Mouse (Mus musculus) brain, adult 2 months (tissue): ENCODE measurements around the gene Nxf1.
A peak's percentile ranks its signal among the peaks of the same experiment; 100 is the strongest.
"Not testable (repeated sequence)": the region's sequence is repeated elsewhere in the genome, so short reads cannot be mapped to it uniquely, and the experiment has no call there.

ENCODE experiments used
- DNase-seq: peaks from one replicate; pipeline ENCODE4 v3.0.0; 2011; ENCODE audit warnings: low read depth, low spot score

Nxf1 gene

DNA sequence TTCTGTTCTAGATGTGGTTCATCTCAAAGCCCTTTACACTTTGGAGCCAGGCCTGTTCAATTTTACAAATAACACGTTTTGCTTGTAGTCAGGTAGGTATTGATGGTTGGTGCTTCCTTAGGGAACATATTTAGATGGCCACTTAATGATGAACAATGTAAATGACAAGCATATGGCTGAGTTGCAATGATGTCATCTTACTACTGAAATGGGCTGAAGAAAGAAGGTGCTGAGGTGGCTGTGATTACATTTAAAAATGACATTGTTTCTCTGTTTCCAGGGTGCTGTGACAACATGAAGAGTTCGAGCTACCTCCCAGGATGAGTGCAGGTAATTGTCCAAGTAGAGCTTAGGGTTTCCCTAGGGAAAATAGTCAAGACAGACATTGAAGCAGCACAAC is 32.5 kb upstream of the Nxf1 start:
- no peak for DNase-seq

GRCm38 (mm10) chr19:8725081-8725613 is 31.7 kb upstream of the Nxf1 start:
- no peak for DNase-seq

DNA sequence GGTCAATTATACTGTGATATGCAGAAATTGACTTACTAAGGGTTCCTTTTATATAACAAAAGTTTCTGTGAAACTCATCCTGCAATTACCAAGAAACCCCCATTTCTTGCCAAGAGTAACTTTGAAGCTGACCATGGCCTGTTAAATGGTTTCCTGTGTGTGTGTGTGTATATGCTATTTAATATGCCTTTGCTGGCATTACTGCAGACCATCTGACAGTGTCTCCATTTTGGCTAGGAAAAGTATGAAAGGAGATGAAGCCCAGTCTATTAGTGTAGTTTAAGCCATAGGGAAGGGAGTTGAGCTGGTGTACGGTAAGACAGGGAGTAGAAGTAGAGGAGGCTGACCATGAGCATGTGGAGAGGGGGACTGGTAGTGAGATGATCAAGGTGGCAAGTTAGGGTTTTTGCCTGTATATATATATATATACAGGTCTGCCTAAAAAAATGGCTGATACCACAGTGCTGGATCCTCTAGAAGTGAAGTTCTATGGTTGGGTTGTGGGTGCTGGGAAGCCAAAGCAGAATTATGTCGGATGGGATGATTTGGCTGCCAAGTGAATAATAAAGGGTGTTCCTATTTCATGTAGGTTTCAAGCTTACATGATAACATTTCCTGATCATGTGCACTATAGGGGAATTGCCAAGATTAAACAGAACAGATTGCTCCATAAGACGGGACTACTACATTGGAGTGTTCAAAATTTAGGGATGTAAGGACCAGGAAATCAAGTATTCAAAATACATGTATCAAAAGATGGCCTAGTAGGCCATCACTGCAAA is 30.1 kb upstream of the Nxf1 start:
- no peak for DNase-seq

- DNase-seq: no peak
These were observed 29.3 kb upstream of the Nxf1 start for GRCm38 (mm10) chr19:8727495-8728114.

DNA sequence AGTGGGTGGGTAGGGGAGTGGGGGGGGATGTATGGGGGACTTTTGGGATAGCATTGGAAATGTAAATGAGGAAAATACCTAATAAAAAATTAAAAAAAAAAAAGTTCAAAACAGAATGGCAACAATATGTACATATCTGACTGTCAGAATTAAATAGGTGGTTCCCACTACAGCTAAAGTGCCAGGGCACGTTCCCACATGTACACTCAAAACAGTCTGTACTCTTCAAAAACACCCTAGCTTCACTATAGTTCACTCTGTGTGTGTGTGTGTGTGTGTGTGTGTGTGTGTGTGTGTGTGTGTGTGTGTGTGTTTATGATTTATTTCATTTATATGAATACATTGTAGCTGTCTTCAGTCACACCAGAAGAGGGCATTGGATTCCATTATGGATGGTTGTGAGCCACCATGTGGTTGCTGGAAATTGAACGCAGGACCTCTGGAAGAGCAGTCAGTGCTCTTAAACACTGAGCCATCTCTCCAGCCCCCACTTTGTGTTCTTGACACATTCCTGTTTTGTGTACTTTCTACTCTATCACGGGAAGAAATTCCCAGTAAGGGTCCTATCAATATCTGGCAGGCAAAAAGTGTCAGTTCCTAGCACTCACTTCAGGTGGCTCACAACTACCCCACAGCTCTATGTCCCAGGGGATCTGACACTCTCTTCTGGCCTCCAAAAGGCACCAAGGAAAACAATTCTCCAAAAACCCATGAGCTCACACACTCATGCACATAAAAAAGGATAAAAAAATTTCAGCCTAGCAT is 28.4 kb upstream of the Nxf1 start:
- not testable (repeated sequence) for DNase-seq

DNA sequence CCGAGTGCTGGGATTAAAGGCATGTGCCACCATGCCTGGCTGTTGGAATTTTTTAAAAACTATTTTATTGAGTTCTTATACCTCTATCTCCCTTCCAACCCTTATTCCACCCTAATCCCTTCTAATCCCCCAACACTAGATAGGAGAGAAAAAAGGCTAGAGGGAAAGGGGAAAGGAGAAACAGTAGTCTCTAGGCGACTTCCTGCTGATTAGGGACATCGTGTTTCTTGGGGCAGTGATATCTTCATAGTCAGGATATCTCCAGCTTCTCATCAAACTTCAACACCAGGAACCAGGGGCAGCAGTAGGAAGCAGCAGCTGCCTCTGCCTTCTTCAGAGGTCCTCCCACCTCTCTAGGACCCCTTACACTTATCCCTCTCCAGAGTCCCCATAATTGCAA is 22.5 kb upstream of the Nxf1 start:
- DNase-seq: no peak

- DNase-seq: peak; percentile 96
These were observed 21.3 kb upstream of the Nxf1 start, which contains the start of gene Wdr74 for GRCm38 (mm10) chr19:8735389-8736159. Gene Wdr74 (plus strand): TSS chr19:8735827.

GRCm38 (mm10) chr19:8736160-8736467 is 20.8 kb upstream of the Nxf1 start:
- DNase-seq: no peak

GRCm38 (mm10) chr19:8738911-8739310 is 18.0 kb upstream of the Nxf1 start:
- DNase-seq: no peak

DNA sequence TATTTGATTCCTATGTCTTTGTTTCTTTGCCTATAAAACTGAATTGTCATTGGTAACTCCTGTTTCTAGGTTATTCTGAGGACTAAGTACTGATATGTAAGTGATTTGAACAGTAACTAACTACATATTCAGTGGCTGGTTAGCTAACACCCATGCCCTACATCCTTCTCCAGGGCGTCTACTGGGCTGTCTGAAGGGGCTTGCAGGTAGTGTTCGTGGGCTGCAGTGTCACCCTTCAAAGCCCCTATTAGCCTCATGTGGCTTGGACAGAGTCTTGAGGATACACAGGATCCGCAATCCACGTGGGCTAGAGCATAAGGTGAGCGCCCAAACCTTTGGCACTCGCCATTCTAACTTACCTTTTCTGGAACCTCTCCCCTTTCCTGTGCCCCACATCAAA is 17.2 kb upstream of the Nxf1 start:
- no peak for DNase-seq

- DNase-seq: no peak
These were observed 16.3 kb upstream of the Nxf1 start, which contains the start of gene 1700092M07Rik for GRCm38 (mm10) chr19:8740603-8741002. Gene 1700092M07Rik (plus strand): TSS chr19:8740718.

GRCm38 (mm10) chr19:8741243-8741869 is 15.5 kb upstream of the Nxf1 start, which contains the start of gene Stx5a:
Gene Stx5a (plus strand): TSS chr19:8741413.
- peak; percentile 99 for DNase-seq

- DNase-seq: no peak
These were observed 14.7 kb upstream of the Nxf1 start for GRCm38 (mm10) chr19:8742176-8742575.

- DNase-seq: no peak
These were observed 11.5 kb upstream of the Nxf1 start for GRCm38 (mm10) chr19:8745382-8745781.

DNA sequence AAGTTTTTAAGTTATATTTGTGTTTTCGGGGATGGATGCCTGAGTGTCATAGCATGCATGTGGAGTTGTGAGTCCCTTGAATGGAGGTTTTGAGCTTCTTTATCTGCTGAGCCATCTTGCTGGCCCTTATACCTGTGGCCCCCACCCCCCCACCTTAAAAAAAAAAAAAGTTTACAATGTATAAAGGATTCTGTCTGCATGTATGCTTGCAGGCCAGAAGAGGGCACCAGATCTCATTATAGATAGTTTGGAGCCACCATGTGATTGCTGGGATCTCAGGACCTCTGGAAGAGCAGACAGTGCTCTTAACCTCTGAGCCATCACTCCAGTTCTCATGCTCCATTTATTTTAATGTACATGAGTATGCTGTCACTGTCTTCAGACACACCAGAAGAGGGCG is 9.5 kb upstream of the Nxf1 start:
- DNase-seq: no peak

DNA sequence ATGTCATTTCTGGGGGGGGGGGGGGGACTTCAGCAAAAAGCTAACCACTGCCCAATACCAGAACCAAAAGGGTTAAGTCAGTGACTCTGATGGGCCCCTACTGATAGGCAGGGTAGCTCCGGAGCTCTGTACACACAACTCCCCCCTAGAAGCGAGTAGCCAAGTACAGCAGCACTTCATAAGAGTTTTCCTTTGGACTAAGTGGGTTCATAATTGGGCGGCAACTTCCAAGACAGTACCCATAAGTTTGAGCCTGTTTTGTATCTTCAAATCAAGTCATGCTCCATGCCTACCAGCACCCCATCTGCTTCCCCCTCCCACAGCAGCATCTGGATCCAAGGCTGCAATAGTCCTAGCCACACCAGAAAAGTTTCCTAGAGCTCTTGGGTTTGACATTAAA is 1.2 kb upstream of the Nxf1 start:
- no peak for DNase-seq

GRCm38 (mm10) chr19:8757471-8757998 is 662 bp downstream of the Nxf1 start:
- DNase-seq: no peak

DNA sequence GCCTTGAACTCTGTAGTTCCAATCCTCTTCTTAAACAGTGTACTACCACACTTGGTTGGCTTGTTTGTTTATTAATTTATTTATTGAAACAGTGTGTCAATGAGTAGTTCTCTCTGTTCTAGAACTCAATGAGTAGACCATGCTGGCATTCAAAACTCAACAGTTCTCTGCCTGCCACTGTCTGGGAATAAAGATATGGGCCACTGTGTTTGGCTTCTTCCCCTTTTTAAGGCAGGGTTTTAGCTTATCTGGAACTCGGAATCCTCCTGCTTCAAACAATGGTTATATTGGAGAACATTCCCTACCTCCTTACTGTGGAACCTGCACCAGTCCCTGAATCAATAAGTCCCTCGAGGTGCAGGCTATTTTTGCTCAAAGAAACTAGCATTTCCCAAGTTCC is 2.0 kb downstream of the Nxf1 start:
- no peak for DNase-seq

DNA sequence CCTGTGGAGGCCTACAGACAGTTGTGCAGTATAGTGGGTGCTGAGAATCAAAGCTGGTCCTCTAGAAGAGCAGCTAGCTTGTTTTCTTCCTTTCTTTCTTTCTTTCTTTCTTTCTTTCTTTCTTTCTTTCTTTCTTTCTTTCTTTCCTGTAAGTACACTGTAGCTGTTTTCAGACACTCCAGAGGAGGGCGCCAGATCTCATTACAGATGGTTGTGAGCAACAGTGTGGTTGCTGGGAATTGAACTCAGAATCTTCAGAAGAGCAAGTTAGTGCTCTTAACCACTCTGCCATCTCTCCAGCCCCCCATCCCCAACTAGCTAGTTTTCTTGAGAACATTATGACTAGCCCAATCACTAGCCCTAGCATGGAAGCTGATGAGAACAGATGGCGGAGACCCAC is 3.9 kb downstream of the Nxf1 start:
- DNase-seq: no peak

GRCm38 (mm10) chr19:8763276-8763675 is 6.4 kb downstream of the Nxf1 start:
- DNase-seq: no peak

GRCm38 (mm10) chr19:8765562-8765961 is 8.7 kb downstream of the Nxf1 start:
- DNase-seq: no peak
